Mouse (Mus musculus) small intestine, adult 2 months (tissue): ENCODE data around the gene Hira.

ENCODE experiments used
- CTCF ChIP-seq: fragments of 200-500 bp; IDR thresholded peaks from 2 replicates; pipeline ENCODE4 v1.5.1; 2012; ENCODE audit warnings: low read depth, mild to moderate bottlenecking, control low read depth, inconsistent platforms, low read length, moderate library complexity, mixed read lengths; ENCODE audit not compliant: insufficient replicate concordance, insufficient read length; ENCODE audit errors: extremely low read depth
- POLR2A ChIP-seq: fragments of 200-500 bp; IDR thresholded peaks from 2 replicates; pipeline ENCODE4 v1.6.1; 2012; ENCODE audit warnings: low read depth, mild to moderate bottlenecking, control low read depth, inconsistent platforms, low read length, moderate library complexity

GRCm38 (mm10) chr16:18829102-18829501 lies 47.7 kb upstream of the Hira start:
- TF ChIP-seq CTCF (no peak), POLR2A (no peak)
